Mouse (Mus musculus): ENCODE data around the gene Epsti1. TPM values are rescaled to one million over a fixed set of nuclear protein-coding genes. Genes with fewer than 3 reads are reported as not detected.

The Epsti1 gene
- polyA plus RNA-seq, 1 experiment from 2014 or later, result 21.2 TPM

DNA sequence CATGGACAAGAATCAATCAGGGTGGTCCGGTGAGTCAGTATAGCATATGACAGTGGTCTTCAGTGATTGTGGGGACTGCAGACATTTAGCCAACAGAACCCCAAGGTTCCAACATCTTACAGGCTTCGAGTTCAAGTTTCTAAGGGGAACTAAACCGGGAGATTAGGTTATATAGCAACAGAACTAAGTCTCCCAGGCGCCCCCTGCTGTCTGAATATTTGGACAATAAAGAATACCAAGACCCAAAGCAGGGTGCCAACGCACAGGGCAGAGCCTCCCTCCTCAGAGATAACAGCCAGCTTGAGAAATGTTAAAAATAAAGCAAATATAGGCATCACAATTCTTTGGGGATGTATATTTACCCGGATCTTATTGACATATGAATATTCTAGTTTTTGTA is 24.0 kb downstream of the Epsti1 start:
- no peaks in the 10 kb centered on the region for H3K27me3 ChIP-seq (replicated peaks; ENCODE audit: control insufficient read depth, insufficient read depth, low read length)
- TF ChIP-seq CTCF (IDR thresholded peaks at IDR 0.05; ENCODE audit: low read depth), result peak; percentile 76
- WGBS, result 39% methylated on average over 6 of the region's 6 CpGs
- H3K27ac ChIP-seq (ENCODE audit: low read depth, low read length), result no peak overlapping the region
- no peak overlapping the region for H3K4me3 ChIP-seq (ENCODE audit: low read depth, low read length)
- H3K9ac ChIP-seq (ENCODE audit: low read depth, low read length), result no peak overlapping the region
- ATAC-seq, result no peak
- no peaks in the 10 kb centered on the region for H3K9me3 ChIP-seq (ENCODE audit: control insufficient read depth)
- no peaks in the 10 kb centered on the region for H3K4me1 ChIP-seq (replicated peaks; ENCODE audit: control insufficient read depth, insufficient read depth, low read length)
- H3K4me2 ChIP-seq (replicated peaks; ENCODE audit: low read depth), result no peak overlapping the region
- no peaks in the 10 kb centered on the region for H3K36me3 ChIP-seq (ENCODE audit: control insufficient read depth, insufficient read depth)

DNA sequence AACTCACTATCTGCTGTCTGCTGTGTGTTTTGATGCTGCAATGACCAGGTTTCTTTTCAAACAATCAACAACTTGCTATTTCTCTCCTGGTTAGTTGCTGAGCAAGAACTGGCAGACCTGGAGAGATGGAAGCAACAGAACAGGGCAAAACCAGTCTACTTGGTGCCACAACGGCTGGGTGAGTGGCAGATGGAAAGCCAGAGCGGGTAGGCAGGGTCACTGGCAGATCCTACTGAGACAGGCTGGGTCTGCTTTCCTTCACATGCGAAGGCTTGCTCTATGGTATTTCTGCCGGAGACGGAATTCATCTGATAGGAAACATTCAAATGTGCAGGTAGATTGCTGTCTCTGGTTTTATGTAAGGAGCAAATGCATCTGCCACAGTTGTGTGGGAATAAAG is 24.6 kb downstream of the Epsti1 start:
- 79% methylated on average over 5 of the region's 5 CpGs for WGBS

DNA sequence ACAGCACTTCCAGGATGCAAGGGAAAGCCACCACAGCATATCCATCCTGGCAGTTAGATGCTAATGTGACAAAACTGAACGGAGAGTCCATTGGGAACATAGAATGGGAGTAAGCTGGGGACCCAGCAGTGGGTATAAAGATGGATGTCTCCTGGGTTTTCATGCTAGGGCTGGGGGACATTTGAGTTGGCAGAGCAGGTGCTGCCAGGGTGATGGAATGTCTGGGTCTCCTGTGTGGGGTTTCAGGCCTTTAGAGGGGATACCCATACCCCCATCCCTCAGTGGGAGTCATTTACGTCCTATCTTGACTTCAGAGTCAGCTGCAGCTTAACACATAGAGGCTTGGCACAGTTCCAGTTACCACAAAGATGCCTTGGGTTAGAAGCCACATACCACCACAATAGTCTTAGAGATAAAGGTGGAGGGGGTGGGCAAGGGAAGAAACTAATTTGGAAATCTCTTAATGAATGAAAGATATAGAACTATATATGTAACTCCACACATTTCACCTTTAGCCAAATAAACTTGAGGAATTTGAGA is 25.2 kb downstream of the Epsti1 start:
- no peaks in the 10 kb centered on the region for H3K9me3 ChIP-seq (ENCODE audit: control insufficient read depth)
- H3K4me3 ChIP-seq (ENCODE audit: low read depth, low read length), result no peak overlapping the region
- ATAC-seq, result no peak
- TF ChIP-seq CTCF (IDR thresholded peaks at IDR 0.05; ENCODE audit: low read depth), result no peak
- no peaks in the 10 kb centered on the region for H3K36me3 ChIP-seq (ENCODE audit: control insufficient read depth, insufficient read depth)
- H3K4me1 ChIP-seq (replicated peaks; ENCODE audit: control insufficient read depth, insufficient read depth, low read length), result no peaks in the 10 kb centered on the region
- no peak overlapping the region for H3K9ac ChIP-seq (ENCODE audit: low read depth, low read length)
- WGBS, result 61% methylated on average over 2 of the region's 2 CpGs
- H3K27ac ChIP-seq (ENCODE audit: low read depth, low read length), result no peak overlapping the region
- H3K27me3 ChIP-seq (replicated peaks; ENCODE audit: control insufficient read depth, insufficient read depth, low read length), result no peaks in the 10 kb centered on the region
- no peak overlapping the region for H3K4me2 ChIP-seq (replicated peaks; ENCODE audit: low read depth)

More for the DNA sequence above, 24.6 kb downstream of the Epsti1 start:
- TF ChIP-seq CTCF (IDR thresholded peaks at IDR 0.05; ENCODE audit: low read depth), result no peak
- no peak overlapping the region for H3K4me2 ChIP-seq (replicated peaks; ENCODE audit: low read depth)
- no peaks in the 10 kb centered on the region for H3K36me3 ChIP-seq (ENCODE audit: control insufficient read depth, insufficient read depth)
- H3K9me3 ChIP-seq (ENCODE audit: control insufficient read depth), result no peaks in the 10 kb centered on the region
- H3K4me3 ChIP-seq (ENCODE audit: low read depth, low read length), result no peak overlapping the region
- no peak overlapping the region for H3K9ac ChIP-seq (ENCODE audit: low read depth, low read length)
- no peak overlapping the region for H3K27ac ChIP-seq (ENCODE audit: low read depth, low read length)
- H3K27me3 ChIP-seq (replicated peaks; ENCODE audit: control insufficient read depth, insufficient read depth, low read length), result no peaks in the 10 kb centered on the region
- no peak for ATAC-seq
- no peaks in the 10 kb centered on the region for H3K4me1 ChIP-seq (replicated peaks; ENCODE audit: control insufficient read depth, insufficient read depth, low read length)

DNA sequence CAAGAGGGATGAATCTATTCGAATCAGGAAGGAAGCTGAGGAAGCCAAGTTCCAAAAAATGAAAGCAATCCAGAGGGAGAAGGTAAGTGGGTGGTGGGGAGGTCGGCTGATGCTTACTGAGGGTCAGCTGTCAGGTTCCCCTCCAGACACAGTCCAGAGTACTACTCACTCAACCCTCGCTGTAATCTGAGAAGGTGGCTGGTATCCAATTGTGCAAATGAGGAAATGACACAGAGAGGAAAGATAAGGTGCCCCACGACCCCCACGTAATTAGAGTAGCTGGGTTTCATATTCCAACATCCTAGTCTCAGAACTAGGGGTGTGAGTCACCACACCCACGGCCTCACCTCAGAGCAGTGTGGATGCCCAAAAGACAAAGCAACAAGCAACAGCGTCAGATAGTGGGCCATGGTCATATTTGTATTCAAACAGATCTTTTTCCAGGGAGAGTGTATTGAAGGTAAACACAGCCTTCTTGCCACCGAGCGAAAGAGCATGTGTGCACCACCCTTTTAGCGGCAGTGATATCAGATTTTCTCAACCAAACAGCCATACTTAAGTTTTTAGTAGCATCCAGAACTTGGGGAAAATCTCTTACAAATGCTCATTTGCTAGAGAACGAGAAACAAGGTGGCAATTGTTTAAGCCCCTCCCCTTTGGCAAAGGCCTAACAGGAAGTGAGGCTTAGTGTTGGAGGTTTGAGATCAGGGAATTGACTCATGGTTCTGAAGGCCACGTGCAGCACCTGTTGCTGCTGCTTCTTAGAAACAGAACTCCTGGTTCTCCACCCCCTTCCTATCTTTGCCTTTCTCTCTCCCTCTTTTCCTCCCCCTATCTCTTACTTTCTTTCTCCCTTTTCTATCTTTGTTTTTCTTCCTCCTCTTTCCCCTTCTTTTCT is 28.4 kb downstream of the Epsti1 start:
- no peaks in the 10 kb centered on the region for H3K4me1 ChIP-seq (replicated peaks; ENCODE audit: control insufficient read depth, insufficient read depth, low read length)
- ATAC-seq, result peak; percentile 63; the same call in 1 of the 2 replicates
- H3K9me3 ChIP-seq (ENCODE audit: control insufficient read depth), result no peaks in the 10 kb centered on the region
- no peaks in the 10 kb centered on the region for H3K36me3 ChIP-seq (ENCODE audit: control insufficient read depth, insufficient read depth)
- no peaks in the 10 kb centered on the region for H3K27me3 ChIP-seq (replicated peaks; ENCODE audit: control insufficient read depth, insufficient read depth, low read length)
- H3K4me2 ChIP-seq (replicated peaks; ENCODE audit: low read depth), result no peak overlapping the region
- H3K27ac ChIP-seq (ENCODE audit: low read depth, low read length), result no peak overlapping the region
- no peak for TF ChIP-seq CTCF (IDR thresholded peaks at IDR 0.05; ENCODE audit: low read depth)
- 30% methylated on average over 12 of the region's 12 CpGs for WGBS
- no peak overlapping the region for H3K4me3 ChIP-seq (ENCODE audit: low read depth, low read length)
- no peak overlapping the region for H3K9ac ChIP-seq (ENCODE audit: low read depth, low read length)

DNA sequence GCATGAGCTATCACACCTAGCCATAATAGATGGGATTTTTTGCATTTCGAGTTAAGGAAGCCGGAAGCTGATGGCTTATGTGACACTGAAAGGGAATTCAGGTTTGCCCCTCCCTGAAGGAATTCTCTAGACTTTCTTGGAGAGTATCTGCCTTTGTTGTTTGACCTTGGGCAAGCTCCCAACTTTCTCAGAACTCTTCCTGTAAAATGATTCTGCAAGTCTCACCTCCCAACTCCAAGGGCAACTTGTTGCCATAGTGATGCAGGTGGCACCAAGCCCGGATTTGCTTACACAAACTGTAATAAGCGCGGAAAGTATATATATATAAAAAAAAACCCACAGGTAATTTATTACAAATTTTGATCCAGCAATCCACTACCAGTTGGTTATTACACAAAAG is 29.2 kb downstream of the Epsti1 start:
- H3K4me2 ChIP-seq (replicated peaks; ENCODE audit: low read depth), result no peak overlapping the region
- H3K27ac ChIP-seq (ENCODE audit: low read depth, low read length), result no peak overlapping the region
- H3K27me3 ChIP-seq (replicated peaks; ENCODE audit: control insufficient read depth, insufficient read depth, low read length), result no peaks in the 10 kb centered on the region
- 75% methylated on average over 5 of the region's 5 CpGs for WGBS
- peak; percentile 31; the same call in 1 of the 2 replicates for ATAC-seq
- H3K9ac ChIP-seq (ENCODE audit: low read depth, low read length), result no peak overlapping the region
- no peak for TF ChIP-seq CTCF (IDR thresholded peaks at IDR 0.05; ENCODE audit: low read depth)
- no peak overlapping the region for H3K4me3 ChIP-seq (ENCODE audit: low read depth, low read length)
- no peaks in the 10 kb centered on the region for H3K4me1 ChIP-seq (replicated peaks; ENCODE audit: control insufficient read depth, insufficient read depth, low read length)
- no peaks in the 10 kb centered on the region for H3K36me3 ChIP-seq (ENCODE audit: control insufficient read depth, insufficient read depth)
- H3K9me3 ChIP-seq (ENCODE audit: control insufficient read depth), result no peaks in the 10 kb centered on the region

DNA sequence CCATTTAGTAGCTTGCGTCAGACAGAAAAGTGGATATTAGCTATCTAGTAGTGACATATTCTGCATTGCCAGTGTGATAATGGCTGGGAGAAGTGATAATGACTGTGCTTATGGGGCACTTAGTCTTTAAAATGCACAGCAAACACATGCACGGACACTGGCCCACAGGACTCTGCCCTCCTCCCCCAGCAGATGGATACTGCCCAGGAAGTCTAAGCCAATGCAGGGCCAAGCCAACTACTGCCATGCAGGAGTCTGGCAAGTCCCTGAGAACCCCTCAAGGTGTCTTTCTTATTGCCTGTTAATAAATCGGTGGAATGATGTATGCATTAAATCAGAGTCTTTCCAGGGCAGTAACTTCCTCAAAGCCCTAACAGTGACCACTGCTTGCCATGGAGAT is 30.4 kb downstream of the Epsti1 start:
- no peak for TF ChIP-seq CTCF (IDR thresholded peaks at IDR 0.05; ENCODE audit: low read depth)
- no peak for ATAC-seq
- Histone ChIP-seq H3K4me2 (replicated peaks; ENCODE audit: low read depth) (no peak overlapping the region), H3K27me3 (replicated peaks; ENCODE audit: control insufficient read depth, insufficient read depth, low read length) (no peaks in the 10 kb centered on the region), H3K36me3 (ENCODE audit: control insufficient read depth, insufficient read depth) (no peaks in the 10 kb centered on the region), H3K27ac (ENCODE audit: low read depth, low read length) (no peak overlapping the region), H3K9me3 (ENCODE audit: control insufficient read depth) (no peaks in the 10 kb centered on the region), H3K4me3 (ENCODE audit: low read depth, low read length) (no peak overlapping the region), H3K4me1 (replicated peaks; ENCODE audit: control insufficient read depth, insufficient read depth, low read length) (no peaks in the 10 kb centered on the region), H3K9ac (ENCODE audit: low read depth, low read length) (no peak overlapping the region)
- WGBS, result 80% methylated on average over 3 of the region's 3 CpGs
